Mouse (Mus musculus) cerebellum, postnatal 14 days (tissue): ENCODE measurements around the gene Gm17677.

Experiments used
- DNase-seq, 2 experiments: peaks; one replicate each; pipeline ENCODE4 v3.0.0; 2021; ENCODE audit warnings: mixed read lengths in 2 of 2

Gm17677 gene

DNA sequence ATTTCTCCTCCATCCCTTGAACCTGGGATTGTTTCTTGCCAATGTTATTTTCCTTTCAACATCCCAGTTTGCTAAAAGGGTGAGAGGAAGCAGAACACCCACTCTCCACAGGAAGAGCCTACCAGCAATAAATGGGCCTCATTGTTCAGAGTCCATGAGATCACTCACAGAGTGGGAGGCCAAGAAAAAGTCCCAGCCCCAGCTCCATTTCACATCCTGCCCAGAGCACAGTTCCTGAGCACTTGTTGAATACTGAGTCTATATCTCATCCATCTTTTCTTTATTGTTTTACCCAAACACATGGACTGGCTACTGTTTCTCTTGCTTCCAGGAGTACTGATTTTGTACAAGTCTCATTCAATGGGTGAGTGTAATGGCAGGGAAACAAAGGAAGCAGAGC lies at the start of gene Gm17677:
Gene Gm17677, plus strand, starts transcription at position 301 of the 400 bp plus-strand sequence.
- DNase-seq: no peak

DNA sequence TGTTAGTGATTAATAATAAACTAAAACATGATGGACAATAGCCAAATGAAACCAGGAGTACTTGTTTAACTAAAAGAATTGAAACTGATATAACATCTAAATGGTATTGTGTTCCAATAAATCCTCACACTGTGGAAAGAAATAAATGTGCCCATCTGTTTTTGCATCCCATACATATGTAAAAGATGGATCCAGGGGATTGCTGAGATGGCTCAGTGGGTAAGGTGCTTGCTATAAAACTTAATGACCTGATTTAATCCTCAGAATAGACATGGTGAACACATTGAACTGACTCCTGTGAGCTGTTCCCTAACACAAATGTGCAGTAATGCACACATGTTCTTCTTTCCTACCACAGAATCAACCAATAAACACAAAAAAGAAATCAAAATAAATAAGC lies 48.9 kb upstream of the Gm17677 start:
- DNase-seq: no peak

DNA sequence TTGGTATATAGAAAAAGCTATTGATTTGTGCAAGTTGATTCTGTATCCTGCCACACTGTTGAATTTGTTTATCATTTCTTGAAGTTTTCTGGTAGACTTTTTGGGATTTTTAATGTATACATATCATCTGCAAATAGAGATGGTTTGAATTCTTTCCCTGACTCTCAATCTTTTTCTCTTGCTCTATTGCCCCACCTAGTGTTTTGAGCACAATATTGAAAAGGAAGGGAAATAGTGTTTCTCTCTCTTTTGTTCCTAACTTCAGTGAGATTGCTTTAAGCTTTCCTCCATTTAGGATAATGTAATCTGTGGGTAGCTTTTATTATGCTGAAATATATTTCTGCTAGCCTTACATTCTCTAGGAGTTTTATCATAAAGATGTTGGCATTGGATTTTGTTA lies 33.6 kb upstream of the Gm17677 start:
- DNase-seq: no peak

DNA sequence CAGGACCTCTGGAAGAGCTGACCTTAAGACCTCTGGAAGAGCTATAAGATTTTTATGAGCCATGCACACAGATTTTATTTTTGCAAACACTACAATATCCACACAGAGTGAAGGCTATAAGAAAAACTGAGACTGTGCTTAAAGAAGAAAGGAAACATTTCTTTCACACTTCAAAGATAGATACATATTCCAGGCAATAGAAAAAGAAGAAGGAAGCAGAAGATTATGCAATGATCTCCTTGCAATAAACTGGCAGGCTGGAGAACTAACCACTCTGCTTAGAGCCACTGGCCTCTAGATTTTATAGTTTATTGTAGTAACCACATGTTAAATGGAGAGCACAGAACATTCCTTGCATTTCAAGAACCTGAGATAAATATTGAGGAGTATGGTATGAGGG lies 16.0 kb downstream of the Gm17677 start:
- DNase-seq: no peak

DNA sequence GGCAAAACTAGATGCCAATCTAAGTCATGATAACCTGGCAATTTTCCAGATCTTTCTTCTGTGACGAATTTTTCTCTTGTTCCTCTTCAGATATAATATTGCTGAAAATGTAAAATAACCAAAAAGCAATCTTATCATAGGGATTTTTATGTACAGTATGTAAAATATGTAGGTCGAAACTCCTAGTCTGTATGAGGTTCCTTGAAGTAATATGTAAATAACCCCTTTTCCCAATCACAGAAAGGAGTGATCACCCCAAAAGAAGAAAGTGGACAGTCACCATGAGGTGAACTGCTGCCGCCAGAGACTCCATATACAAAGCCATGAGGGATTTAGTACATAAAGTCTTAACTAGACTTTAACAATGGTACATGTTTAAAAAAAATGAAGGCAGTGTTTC lies 37.2 kb downstream of the Gm17677 start, which contains the start of gene Gm17727:
Gene Gm17727, minus strand, starts transcription at position 101 of the 400 bp plus-strand sequence.
- DNase-seq: no peak

DNA sequence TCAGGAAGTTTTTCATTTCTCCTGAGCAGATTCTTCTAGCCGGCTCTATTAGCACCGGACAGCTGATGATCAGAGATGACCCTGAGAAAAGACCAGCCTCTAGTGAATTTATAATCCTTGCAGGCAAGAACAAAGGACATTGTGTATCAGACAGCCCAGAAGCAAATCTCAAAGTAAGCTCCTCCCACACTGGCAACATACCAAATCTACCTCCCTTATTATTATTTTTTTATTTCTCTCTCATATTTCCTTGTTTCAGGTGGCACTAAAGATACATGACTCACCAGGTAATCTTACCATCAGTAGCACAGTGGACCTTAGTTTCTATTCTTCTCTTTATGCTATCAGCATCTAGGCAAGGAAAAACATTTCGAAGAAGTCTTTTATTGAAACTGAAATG lies 49.2 kb downstream of the Gm17677 start, which contains the start of the genes Gm27235 and D730048I06Rik:
Gene Gm27235, minus strand, starts transcription at position 101 of the 400 bp plus-strand sequence.
Gene D730048I06Rik, minus strand, starts transcription at position 112 of the 400 bp plus-strand sequence.
- no peak for DNase-seq
